Mouse (Mus musculus) frontal cortex, postnatal 25 days (tissue): ENCODE measurements around the gene Bcl9.

Experiments used
- DNase-seq, 2 experiments: peaks; one replicate each; pipeline ENCODE4 v3.0.0; 2022; ENCODE audit warnings: low spot score in 2 of 2

The Bcl9 gene

DNA sequence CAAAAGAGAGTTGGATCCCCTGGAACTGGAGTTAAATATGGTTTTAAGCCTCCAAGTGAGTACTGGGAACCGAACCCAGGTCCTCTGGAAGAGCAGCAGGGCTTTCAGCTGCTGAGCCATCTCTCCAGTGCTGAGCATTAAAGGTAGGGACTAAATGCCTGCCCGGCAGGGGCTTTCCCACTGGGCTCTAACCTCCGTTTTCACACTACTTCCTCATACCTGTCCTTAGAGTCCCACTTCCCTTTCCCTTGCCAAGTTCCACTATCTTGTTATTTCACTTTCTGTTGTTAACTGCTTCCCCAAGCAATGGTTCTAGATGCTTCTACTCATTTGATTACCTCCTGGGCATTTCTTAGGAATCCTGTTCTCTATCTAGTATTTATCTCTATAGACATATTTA, 65.4 kb downstream of the Bcl9 start:
- no peak for DNase-seq

DNA sequence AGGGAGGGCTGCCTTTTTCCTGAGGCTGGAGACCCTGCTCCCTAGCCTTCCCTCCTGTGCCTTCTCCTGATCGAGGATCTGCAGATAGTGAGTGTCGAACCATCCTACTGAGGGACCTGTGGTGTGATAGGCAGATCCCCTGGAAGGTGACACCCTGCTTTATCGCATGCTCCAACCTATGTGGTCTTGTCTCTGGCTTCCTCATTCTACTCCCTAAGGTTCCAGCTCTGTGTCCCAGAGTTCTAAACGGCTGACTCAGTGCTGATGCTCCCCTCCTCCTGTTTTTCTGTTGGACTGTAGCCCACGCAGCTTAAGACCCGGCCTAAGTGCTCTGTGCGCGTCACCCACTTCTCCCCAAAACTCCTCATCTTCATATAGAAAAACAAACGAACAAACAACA, 65.9 kb downstream of the Bcl9 start:
- no peak for DNase-seq

DNA sequence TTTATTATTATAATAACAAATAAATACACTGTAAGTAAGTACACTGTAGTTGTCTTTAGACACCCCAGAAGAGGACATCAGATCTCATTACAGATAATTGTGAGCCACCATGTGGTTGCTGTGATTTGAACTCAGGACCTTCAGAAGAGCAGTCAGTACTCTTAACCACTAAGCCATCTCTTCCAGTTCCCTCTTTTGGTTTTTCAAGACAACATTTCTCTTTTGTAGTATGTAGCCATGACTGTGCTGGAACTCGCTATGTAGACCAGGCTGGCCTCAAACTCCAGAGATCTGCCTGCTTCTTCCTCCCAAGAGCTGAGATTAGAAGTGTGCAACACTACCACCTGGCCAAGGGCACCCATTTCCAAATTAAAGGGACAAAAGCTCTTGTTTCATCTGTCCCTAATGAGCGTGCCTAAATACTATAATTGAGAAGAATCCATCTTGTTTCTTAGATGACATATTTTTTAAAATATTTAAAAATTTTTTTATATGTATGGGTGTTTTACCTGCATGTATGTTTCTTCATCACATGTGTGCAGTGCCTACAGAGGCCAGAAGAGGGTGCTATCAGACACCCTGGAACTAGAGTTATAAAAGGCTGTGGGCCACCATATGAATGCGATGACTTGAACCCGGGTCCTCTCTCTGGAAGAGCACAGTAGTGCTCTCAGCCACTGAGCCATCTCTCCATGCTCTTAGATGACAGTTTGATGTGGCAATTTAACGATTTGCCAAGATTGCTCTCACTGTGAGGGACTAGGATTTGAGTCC, 66.9 kb downstream of the Bcl9 start:
- no peak for DNase-seq

DNA sequence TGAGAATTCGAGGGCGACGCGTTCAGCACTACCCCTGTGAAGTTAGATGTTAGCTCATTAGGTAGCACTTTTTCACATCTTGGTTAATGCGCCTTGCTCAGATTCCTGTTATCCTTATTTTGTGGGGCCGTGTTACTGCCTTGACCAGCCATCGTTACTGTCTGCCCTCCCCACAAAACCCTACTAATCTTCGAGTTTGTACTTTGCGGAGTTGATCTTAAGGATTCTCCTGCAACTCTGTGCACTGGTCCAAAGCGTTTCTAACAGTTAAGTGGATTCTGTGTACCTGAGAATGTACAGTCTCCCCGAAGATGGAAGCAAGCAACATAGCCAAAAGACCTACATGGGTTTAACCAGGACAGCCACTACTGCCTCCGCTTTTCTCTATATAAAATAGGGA, 69.3 kb downstream of the Bcl9 start:
- DNase-seq = no peak

DNA sequence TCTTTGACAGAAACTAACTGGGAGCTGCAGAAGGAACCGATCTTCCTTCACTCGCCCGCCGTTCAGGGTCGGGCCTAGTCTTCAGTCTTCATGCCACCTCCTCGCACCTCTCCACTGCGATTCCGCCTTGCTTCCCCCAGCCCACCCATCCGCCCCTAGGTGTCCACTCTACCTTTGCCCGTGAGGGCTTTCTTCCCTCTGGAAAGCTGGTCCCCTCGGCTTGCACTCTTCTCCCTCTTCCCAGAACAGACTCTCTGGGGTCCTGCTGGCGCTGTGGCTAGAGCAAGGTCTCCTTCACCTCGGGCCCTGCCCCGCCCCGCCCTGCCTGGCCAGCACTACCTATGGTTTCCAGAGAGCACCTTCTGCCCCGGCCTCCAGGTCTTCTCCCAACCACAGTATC, 69.7 kb downstream of the Bcl9 start:
- no peak for DNase-seq

DNA sequence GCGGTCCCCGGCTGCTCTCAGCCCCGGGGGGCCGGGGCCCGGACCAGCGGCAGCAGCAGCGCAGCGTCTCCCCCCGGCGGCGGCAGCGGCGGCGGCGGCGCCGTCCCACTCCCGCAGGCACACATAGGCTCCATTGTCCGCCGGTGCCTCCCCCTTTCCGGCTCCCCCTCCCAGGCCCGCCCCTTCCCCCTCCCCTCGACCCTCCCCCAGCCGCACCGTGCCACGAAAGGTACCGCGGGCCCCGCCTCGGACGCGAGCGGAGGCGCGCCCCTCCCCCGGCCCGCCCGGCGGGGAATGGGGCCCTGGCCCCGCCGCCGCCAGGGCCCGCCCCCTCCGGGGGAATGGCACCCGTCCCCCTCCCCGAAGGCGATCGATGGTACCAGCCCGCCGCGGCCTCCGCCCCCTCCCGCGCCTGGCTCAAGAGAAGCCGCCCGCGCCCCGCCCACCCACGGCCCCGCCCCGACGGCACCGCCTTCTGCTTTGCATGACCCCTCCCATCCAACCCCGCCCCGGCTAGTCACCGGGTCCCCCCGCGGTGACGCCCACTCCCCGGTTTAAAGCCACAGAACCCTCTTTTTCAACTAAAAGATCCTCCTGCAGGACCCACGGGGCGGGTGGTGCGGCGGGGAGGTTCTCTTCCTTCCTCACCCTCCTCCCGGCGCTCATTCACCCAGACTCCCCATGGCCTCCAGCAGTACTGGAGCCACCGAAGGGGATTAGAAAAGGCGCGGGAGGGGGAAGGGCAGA, 70.3 kb downstream of the Bcl9 start:
- peak; percentile 81 to 88 for DNase-seq

DNA sequence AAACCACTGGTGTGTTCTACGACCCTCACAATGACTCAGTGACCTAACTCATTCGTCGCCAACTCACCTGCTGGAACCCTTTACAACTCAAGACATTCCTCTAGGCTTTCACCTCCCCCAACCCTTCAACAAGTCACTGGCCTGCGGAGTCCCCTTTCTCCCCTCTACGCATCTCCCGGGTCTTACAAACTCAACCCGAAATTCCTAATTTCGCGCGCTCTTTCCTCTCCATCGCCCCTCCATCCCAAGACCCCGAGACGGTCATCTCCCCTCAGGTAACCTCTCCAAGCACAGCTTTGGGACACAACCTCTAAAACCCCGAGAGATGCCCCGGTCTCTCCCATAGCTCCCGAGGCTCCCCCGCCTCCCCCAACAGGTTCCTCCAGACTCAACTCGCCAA, 71.0 kb downstream of the Bcl9 start:
- no peak for DNase-seq

DNA sequence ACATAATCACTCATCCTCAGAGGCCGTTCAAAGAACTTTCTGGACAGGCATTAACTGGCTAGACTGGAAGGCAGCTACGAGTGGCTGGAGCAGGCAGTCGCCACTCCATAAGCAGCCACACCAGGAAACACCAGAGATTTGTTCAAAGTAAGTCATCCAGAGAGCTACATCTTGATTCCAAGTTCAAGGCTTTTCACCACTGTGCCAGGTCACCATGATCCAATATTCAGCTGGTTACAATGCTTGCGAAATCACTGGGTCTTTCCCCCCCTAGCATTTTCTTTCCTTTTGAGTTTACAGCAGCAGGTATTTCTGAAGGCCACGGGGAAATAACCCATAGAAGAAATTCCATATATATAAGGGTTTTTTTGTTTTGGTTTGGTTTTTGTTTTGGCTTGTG, 72.5 kb downstream of the Bcl9 start:
- no peak for DNase-seq

DNA sequence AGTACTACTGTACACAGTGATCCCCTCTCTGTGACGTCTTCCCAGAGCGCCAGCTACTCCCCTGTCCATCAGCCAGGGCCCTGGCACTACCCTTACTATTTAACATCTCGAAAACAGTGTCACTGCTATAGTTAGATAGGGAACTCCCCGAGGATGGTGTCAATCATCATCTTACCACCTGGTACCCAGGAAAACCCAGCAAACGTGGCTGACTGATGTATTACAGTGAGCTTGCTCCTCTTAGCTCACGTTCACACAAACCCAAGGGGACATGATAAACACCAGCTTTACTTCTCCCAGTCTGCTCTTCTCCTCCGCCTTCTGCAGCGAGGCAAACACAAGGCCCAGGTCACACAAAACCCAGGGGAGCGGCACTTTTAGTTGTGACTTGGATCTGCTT, 74.5 kb downstream of the Bcl9 start:
- DNase-seq = no peak

DNA sequence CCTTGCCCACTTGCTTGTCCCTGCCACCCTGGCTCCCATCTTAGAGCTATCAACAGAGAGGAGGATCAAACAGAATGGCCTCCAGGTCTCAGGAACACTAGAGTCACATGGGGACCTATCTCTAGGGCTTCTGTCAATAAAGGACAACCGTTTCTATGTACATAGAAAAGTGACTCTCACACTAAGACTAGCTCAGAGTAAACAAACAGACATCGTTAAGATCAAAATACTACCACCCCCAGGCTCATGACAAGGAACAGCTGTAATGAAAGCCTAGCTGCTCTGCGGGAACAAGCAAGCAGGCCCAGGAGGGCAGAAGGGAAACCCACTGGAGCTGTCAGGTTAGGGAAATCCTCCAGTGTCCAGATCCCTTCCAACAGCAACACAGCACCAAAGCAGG, 82.2 kb downstream of the Bcl9 start:
- DNase-seq = no peak

DNA sequence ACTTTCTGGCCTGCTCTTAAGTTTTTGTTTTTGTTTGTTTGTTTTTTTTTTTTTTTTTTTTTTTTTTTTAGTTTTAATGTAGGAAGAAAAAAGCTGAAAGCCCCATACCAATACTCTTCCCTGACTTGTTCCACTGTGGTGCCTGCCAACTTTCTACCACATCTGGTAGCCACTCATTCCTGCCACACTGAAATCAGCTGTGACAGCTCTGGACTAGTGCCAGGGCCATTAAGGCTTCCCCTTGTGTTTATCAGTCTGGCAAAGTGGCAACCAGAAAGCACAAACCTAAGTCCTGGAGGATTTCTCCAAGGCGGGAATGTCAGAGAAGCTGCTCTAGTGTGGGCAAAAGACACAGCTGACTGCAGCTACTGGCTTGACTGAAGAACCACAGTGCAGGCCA, 83.3 kb downstream of the Bcl9 start:
- no peak for DNase-seq

DNA sequence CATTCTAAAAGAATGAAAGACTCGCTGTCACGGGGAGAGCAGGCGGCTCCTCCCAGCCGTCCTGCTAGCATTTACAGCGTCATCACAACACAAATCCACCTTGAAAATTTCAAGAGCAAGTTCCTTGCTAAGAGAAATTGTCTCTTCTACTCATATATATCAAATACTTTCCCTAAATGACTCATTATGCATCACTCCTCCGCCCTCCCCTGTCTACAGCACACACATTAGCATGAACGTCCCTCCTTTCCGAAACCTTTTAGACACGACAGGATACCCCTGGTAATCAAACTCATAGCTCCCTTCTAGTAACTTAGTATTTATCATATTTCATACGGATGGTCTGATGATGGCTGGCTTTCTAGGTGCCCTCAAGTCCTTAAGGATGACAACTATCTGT, 83.8 kb downstream of the Bcl9 start:
- DNase-seq = no peak

DNA sequence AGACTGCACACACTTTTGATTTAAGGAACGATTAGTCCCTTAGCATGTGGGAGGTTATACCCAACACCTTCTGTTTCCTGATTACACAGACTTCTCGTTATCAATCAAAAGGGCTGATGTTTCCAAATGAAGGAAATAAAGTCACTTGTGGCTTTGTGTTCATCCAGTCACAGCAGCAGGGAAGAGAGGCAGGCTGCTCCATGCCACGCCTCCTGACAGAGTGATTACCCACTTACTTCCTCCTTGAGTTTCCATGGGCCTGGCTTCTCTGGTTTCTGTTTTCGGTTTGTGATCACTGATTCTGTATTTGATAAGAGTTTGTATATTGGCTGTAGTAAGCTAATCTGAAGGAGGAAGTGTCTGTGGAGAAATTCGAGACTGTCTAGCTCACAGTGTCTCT, 86.5 kb downstream of the Bcl9 start:
- DNase-seq = no peak

DNA sequence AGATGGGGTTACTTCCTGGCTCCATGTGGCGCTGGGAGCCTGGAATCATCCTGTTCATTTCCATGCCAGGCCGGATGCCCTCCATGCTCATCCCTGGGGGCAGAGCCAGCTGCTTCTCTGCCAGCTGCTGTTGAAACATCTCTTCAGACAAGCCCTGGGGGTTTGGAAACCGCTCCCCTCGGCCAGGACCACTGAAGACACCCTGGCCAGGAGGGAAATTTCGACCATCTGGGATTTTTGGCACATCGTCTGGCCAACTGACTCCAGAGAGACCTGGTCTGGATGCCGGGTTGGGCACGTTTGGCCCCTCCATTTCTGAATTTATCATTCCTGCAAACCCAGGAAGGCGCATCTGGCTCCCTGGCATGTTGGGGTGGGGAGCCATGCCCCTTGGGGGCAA, 88.4 kb downstream of the Bcl9 start:
- DNase-seq = no peak

DNA sequence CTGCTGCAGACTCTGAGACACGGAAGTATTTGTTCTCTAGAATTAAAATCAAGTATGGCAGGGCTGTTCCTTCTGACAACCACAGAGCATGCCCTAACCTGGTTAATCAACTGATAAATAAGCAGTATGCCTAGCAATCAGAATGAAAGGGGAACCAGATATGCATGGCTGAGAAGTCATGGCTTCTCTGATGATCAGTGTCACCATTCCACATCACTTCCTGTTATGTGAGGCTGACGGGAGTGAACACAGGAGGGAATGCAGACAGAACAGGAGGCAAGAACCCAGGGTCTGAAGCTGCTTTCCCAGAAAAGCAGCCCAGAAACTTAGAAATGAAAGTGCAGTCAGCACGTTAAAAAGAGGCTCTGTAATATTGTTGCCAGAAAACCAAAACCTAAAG, 91.2 kb downstream of the Bcl9 start:
- no peak for DNase-seq

DNA sequence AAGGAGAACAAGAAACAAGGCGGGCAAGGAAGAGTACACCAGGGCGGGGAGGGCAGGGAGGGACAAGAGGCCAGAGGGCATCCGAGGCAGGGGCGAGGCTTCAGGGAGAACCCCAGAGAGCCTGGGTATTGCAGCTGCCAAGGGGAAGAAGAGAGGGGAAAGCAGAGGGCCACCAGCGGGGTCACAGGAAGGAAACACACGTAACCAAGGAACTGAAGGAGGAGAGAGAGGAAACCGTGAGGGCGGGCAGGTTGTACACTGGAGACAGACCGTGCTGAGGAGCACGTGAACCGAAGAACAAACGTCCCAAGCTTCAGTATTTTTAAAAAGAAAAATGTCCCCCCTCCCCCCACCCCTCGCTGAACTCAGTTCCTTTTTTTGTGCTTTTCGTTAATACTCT, 93.8 kb downstream of the Bcl9 start:
- DNase-seq = no peak

DNA sequence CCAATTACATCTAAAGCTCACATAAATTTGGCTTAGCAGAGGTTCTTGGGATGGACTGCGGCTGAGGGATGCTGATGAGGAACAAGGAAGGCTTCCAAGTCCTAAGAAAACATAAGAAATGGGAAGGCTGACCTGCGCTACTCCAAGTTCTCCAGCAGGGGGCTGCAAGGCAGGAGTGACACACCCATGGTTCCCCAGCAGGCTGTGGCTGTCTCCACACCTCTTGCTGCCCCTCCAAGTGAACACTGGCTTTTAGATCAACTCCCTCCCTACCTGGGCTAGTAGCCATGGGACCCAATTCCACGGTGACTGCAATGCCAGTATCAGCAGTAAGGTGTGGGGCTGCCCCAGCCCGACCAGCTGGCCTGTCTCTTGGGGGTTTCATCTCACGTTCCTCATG, 95.8 kb downstream of the Bcl9 start:
- DNase-seq = peak in 1 of 2 experiments; percentile 32

DNA sequence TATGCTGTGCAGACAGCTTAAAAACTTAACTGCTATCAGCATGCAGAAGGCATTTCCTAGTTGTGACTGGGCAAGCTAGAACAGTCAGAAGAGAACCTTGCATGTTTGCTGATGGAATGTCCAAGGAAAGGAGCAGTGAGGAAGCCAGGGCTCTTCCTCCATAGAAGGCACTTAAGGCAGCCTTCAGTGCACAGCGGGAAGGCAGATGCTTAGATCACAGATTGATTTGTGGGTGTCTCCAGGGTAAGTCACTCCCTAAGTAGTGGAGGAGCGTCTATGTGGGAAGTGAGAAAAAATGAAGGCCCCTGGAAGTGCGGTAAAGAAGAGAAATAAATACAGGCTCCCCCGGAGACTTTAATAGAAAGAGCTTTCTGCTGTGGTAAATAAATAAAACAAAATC, 98.5 kb downstream of the Bcl9 start:
- DNase-seq = no peak

DNA sequence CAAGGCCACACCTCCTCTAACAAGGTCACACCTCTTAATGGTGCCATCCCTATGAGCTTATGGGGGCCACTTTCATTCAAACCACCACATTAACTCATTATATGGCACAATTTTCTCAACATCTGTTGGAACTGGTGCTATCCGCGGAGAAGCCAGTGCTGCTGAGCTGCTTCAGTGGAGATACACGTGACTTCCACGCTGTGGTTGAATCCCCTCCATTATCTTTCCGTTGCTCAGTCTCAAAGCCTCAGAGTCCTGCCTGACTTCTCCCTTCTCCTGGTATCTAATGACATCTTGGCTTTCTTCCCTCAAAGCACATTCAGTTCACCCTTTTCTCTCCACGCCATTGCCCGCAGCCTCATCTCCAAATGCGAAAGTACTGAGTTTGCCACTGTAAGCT, 101.1 kb downstream of the Bcl9 start:
- DNase-seq = no peak

DNA sequence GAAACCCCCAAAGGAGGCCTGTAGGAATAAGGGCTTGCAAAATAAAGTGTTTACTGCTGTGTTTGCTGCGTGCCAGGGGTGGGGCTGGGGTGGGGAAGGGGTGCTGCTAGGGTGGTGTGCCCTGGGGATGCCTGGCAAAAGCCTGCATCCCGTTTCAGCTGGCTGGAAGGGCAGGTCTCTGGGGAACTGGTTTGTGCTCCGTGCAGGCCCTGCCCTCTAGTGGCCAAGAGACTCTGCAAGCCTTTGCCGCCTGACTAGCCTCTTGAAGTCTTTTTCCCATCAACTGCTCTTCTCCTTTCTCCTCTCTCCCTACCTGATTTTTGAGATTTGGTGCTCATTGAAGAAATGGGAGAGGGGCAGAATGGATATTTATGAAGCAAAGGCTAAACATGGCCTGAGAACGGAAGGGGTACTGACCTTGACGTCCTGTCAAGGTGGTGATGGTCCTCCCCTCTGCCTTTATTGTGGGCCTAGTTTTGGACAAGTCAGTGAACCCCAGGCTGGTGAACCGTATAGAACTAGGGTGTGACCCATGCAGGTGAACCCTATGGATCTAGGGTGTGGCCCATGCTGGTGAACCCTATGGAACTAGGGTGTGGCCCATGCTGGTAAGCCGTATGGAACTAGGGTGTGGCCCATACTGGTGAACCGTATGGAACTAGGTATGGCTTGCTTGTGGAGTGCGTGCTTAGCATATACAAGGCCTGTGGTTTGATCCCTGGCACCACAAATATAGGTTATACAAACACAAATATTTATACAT, 112.4 kb downstream of the Bcl9 start:
- DNase-seq = peak; percentile 41 to 68

DNA sequence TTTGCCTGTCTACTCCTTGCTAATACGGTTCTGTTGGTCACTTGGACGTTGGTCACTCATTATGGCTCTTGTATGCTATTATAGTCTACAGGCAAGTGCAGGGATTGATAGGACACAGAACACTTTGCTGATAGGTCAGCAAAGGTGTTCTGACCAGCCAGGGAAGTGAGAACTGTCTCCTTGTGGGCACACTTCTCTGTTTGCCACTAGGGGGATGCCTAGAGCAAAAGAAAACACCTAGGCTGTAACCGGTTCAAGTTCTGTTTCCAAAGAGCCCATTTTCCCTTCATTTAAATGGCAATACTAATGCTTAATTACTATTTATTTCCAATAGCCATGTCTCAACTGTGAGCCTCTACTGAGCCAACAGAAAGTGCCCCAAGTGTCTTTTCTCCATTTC, 113.9 kb downstream of the Bcl9 start:
- DNase-seq = no peak

DNA sequence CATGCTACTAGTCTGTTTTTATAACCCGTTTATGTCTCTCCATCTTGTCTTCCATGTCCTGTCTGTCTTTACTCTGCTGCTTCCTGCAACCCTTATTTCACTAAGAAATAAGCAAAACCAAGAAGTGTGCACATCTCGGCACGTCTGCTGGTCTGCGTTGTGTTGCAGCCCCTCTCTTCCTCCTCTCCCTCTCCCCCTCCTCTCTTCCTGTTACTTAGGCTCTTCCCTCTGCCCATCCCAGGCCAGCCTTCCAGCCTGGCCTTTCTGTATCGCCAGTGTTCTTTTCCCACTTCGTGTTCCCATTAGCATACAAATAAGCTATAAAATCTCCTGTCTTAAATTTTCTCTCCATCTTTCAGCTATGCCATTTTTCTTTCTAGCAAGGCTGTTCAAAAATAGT, 117.2 kb downstream of the Bcl9 start:
- DNase-seq = no peak

DNA sequence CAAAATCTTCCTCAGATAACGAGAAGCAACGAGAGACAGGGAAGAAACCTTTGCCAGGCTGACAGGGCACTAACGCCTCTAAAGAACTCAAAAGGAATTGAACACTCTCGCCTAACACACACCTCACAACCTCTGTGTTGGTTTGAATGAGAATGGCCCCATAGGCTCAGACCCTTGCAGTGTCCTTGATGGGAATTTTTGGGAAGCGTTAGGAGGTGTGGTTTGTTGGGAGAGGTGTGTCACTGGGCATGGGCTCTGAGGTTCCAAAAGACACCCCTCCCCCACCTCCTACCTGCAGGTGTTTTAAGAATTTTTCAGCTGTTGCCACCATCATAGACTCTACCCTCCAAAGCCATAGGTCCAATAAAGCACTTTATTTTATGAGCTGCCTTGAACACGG, 118.8 kb downstream of the Bcl9 start:
- DNase-seq = no peak
